10 mouse cellular contexts compared by ENCODE assay signal in genomic region chr17:45601877-45602304, GRCm38 (mm10). TPM values are rescaled to one million over a fixed set of nuclear protein-coding genes. Genes with fewer than 3 reads are reported as not detected.
DNase-seq lines count a peak whose midpoint lies in the region; ATAC-seq and TF ChIP-seq lines count a peak whose summit lies in the region.
"Had no signal": no experiment of that assay in that cellular context is flagged by ENCODE, and none has a peak within 500 bp of the region (broad histone marks: within the 10 kb centered on the region; RNA-seq: fewer than 3 reads in every experiment).

TSS of gene Mymx (minus strand) at chr17:45602102.

- H3K27me3 ChIP-seq in heart, embryonic 10.5 days (ENCODE audit: insufficient read depth, poor library complexity, severe bottlenecking) = peaks cover 28% of the 10 kb centered on the region
- H3K27me3 ChIP-seq in liver, embryonic 14.5 days (ENCODE audit: control insufficient read depth, insufficient read depth, low read length) = no peaks in the 10 kb centered on the region; the same call in 1 of the 2 replicates

- no peak for DNase-seq in heart, embryonic 10.5 days (ENCODE audit: low spot score)
- DNase-seq in heart, adult 8-10 months (ENCODE audit: low spot score) = no peak
- DNase-seq in WW6 (ENCODE audit: low read depth, low spot score) = peak; percentile 93
- peak; percentile 78 for DNase-seq in kidney, adult 18-20 months
- DNase-seq in liver, embryonic 14.5 days (ENCODE audit: low read depth in 3 of 3, low spot score in 3 of 3) = no peak
- DNase-seq in layer of hippocampus, postnatal 36 days = no peak
- DNase-seq in left cerebral cortex, adult 8-10 months (ENCODE audit: low spot score in 2 of 2) = no peak
- DNase-seq in thymus, postnatal 4 days = no peak

- 35% methylated on average over 6 of the region's 6 CpGs for WGBS in heart, embryonic 10.5 days
- 64% methylated on average over 6 of the region's 6 CpGs for WGBS in liver, embryonic 14.5 days (ENCODE audit: insufficient replicate concordance)

- peak within 1 kb of the TSS; percentile 41 for H3K4me3 ChIP-seq in heart, embryonic 10.5 days
- no peak within 1 kb of the TSS for H3K4me3 ChIP-seq in liver, embryonic 14.5 days (ENCODE audit: insufficient read depth in 1 of 2, low read depth in 2 of 2, low read length in 2 of 2)
- H3K4me3 ChIP-seq: neural tube, embryonic 13.5 days had no signal

- H3K4me2 ChIP-seq in liver, embryonic 14.5 days (ENCODE audit: low read depth) = peak within 1 kb of the TSS; percentile 46
- H3K4me2 ChIP-seq: neural tube, embryonic 13.5 days had no signal

- no peak for TF ChIP-seq EP300 in liver, embryonic 14.5 days (IDR thresholded peaks at IDR 0.05; ENCODE audit: low read depth)

- H3K4me1 ChIP-seq in heart, embryonic 10.5 days = peaks cover 42% of the 10 kb centered on the region
- H3K4me1 ChIP-seq in liver, embryonic 14.5 days (replicated peaks; ENCODE audit: control insufficient read depth in 2 of 2, insufficient read depth in 2 of 2, low read length in 1 of 2) = peaks cover 31 to 41% of the 10 kb centered on the region in 2 experiments

- H3K9me3 ChIP-seq in heart, embryonic 10.5 days = no peaks in the 10 kb centered on the region
- no peaks in the 10 kb centered on the region for H3K9me3 ChIP-seq in liver, embryonic 14.5 days (ENCODE audit: control insufficient read depth, low read length)
- H3K9me3 ChIP-seq: neural tube, embryonic 13.5 days had no signal

- ATAC-seq in liver, embryonic 14.5 days (ENCODE audit: insufficient read depth) = no peak
- ATAC-seq: Patski had no signal

- peak within 1 kb of the TSS; percentile 32 for H3K9ac ChIP-seq in liver, embryonic 14.5 days (replicated peaks)
- H3K9ac ChIP-seq: neural tube, embryonic 13.5 days had no signal

- TF ChIP-seq CTCF in liver, embryonic 14.5 days (IDR thresholded peaks at IDR 0.05; ENCODE audit: low read depth) = no peak

- H3K27ac ChIP-seq in heart, embryonic 10.5 days = peak within 1 kb of the TSS; percentile 87
- H3K27ac ChIP-seq in liver, embryonic 14.5 days = no peak within 1 kb of the TSS
- H3K27ac ChIP-seq: neural tube, embryonic 13.5 days had no signal

- no peaks in the 10 kb centered on the region for H3K36me3 ChIP-seq in heart, embryonic 10.5 days
- H3K36me3 ChIP-seq in liver, embryonic 14.5 days (replicated peaks; ENCODE audit: control insufficient read depth, insufficient read depth, low read depth) = no peaks in the 10 kb centered on the region
- H3K36me3 ChIP-seq: neural tube, embryonic 13.5 days had no signal

RNA-seq across cellular contexts. Expression of gene Mymx, which starts in this region (rescaled TPM):
- polyA plus RNA-seq in heart, embryonic 10.5 days (2016; fragmentation: Nextera tagmentation; extraction: Ambion mirVana) = 0.31 and 0.41 TPM in 2 replicates
- not detected for total RNA-seq in heart, adult 8-10 months (2022)
- 0.10 TPM in 1 of 2 replicates, not detected in the other for polyA plus RNA-seq in liver, embryonic 14.5 days (2012; rRNA removed)
- polyA plus RNA-seq in liver, embryonic 14.5 days (2014; fragmentation: Nextera tagmentation; extraction: Ambion mirVana) = not detected in 2 replicates
- not detected for total RNA-seq in layer of hippocampus, postnatal 36 days (2021)
- not detected for total RNA-seq in left cerebral cortex, adult 8-10 months (2022)
- polyA plus RNA-seq: Patski had no signal

Comparison
In these comparisons a context has a peak if more than half of its experiments do, and no peak if none do; other contexts are left out.
1. DNase-seq: peak in WW6 (single experiment) and kidney, adult 18-20 months (single experiment); none in heart, embryonic 10.5 days (single experiment), heart, adult 8-10 months (single experiment), liver, embryonic 14.5 days (0 of 3), layer of hippocampus, postnatal 36 days (0 of 2), left cerebral cortex, adult 8-10 months (0 of 2) and thymus, postnatal 4 days (single experiment).